Mouse (Mus musculus) kidney, adult 11 months (tissue): ENCODE measurements around the gene B3glct.

ENCODE experiments used
- DNase-seq: peaks from one replicate; pipeline ENCODE4 v3.0.0; 2022

The B3glct gene

GRCm38 (mm10) chr5:149751861-149752260, 73.8 kb downstream of the B3glct start:
- no peak for DNase-seq

- no peak for DNase-seq
Observed at GRCm38 (mm10) chr5:149753073-149753472, 75.0 kb downstream of the B3glct start.

- DNase-seq, result no peak
Observed at GRCm38 (mm10) chr5:149767116-149767515, 89.1 kb downstream of the B3glct start.

- no peak for DNase-seq
Observed at GRCm38 (mm10) chr5:149767651-149768301, 89.7 kb downstream of the B3glct start.

GRCm38 (mm10) chr5:149769666-149770065, 91.6 kb downstream of the B3glct start:
- DNase-seq, result no peak

GRCm38 (mm10) chr5:149776038-149776437, 98.0 kb downstream of the B3glct start:
- no peak for DNase-seq

- DNase-seq, result no peak
Observed at GRCm38 (mm10) chr5:149779740-149780139, 101.7 kb downstream of the B3glct start.

GRCm38 (mm10) chr5:149780411-149780810, 102.4 kb downstream of the B3glct start:
- no peak for DNase-seq

- DNase-seq, result no peak
Observed at GRCm38 (mm10) chr5:149790087-149790486, 112.1 kb downstream of the B3glct start.

GRCm38 (mm10) chr5:149810071-149810470, 132.0 kb downstream of the B3glct start:
- no peak for DNase-seq

- no peak for DNase-seq
Observed at GRCm38 (mm10) chr5:149811835-149812234, 133.8 kb downstream of the B3glct start.
